Mouse (Mus musculus) neural tube, embryonic 10.5 days (tissue): ENCODE data around the gene 1110004F10Rik.
"Not testable (repeated sequence)": the region's sequence is repeated elsewhere in the genome, so short reads cannot be mapped to it uniquely, and the experiment has no call there.

ENCODE experiments used
- DNase-seq: peaks from one replicate; pipeline ENCODE4 v3.0.0-alpha.2; 2017; ENCODE audit warnings: low spot score; ENCODE audit errors: extremely low spot score

Gene 1110004F10Rik

GRCm38 (mm10) chr7:116039196-116039537 is at the start of gene 1110004F10Rik:
TSS of gene 1110004F10Rik (plus strand) at chr7:116039397.
- DNase-seq: peak; percentile 58

GRCm38 (mm10) chr7:116002726-116003125 is 36.5 kb upstream of the 1110004F10Rik start:
- DNase-seq: no peak

- DNase-seq: peak; percentile 48
These were observed 9.2 kb upstream of the 1110004F10Rik start for GRCm38 (mm10) chr7:116029991-116030390.

GRCm38 (mm10) chr7:116030597-116031387 is 8.4 kb upstream of the 1110004F10Rik start:
- DNase-seq: peak; percentile 80

- no peak for DNase-seq
These were observed 7.8 kb upstream of the 1110004F10Rik start for GRCm38 (mm10) chr7:116031388-116031717.

- DNase-seq: peak; percentile 84
These were observed 7.2 kb upstream of the 1110004F10Rik start for GRCm38 (mm10) chr7:116031718-116032595.

- peak; percentile 83 for DNase-seq
These were observed 6.4 kb upstream of the 1110004F10Rik start for GRCm38 (mm10) chr7:116032596-116033307.

GRCm38 (mm10) chr7:116033371-116034241 is 5.6 kb upstream of the 1110004F10Rik start:
- peak; percentile 80 for DNase-seq

- DNase-seq: peak; percentile 86
These were observed 4.9 kb upstream of the 1110004F10Rik start for GRCm38 (mm10) chr7:116034282-116034758.

- DNase-seq: no peak
These were observed 3.7 kb upstream of the 1110004F10Rik start for GRCm38 (mm10) chr7:116035504-116035903.

GRCm38 (mm10) chr7:116036591-116037555 is 2.3 kb upstream of the 1110004F10Rik start:
- DNase-seq: peak; percentile 51

- peak; percentile 36 for DNase-seq
These were observed 1.2 kb upstream of the 1110004F10Rik start for GRCm38 (mm10) chr7:116038024-116038423.

GRCm38 (mm10) chr7:116038511-116038910 is 686 bp upstream of the 1110004F10Rik start, which contains the start of gene Sox6:
TSS of gene Sox6 (minus strand) at chr7:116038796.
- DNase-seq: peak; percentile 63

- DNase-seq: peak; percentile 84
These were observed 605 bp downstream of the 1110004F10Rik start for GRCm38 (mm10) chr7:116039538-116040466.

- DNase-seq: no peak
These were observed 1.3 kb downstream of the 1110004F10Rik start for GRCm38 (mm10) chr7:116040470-116041019.

GRCm38 (mm10) chr7:116060739-116061138 is 21.5 kb downstream of the 1110004F10Rik start:
- no peak for DNase-seq

- DNase-seq: not testable (repeated sequence)
These were observed 45.2 kb downstream of the 1110004F10Rik start, which contains the start of gene Gm4353 for GRCm38 (mm10) chr7:116084366-116084765. TSS of gene Gm4353 (minus strand) at chr7:116084635.
